19 mouse cellular contexts compared by ENCODE assay signal in the genomic region with DNA sequence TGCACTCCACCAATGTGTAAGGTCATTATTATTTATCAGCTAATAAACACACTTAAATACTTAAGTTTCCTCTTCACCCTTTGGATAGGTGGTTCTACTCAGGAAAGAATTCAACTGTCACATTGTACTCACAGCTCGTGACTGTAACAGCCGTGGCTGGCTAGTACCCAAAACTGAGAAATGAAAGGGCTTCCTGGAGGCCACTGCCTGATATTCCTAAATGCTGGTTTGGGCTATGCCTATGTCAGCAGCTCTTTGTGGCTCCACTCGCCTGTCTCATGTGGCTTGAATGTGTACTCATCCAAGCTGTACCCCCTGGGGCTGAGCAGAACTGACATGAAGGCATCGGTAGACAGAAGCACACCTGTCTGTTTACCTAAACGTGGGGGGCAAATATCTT. TPM values are rescaled to one million over a fixed set of nuclear protein-coding genes. Genes with fewer than 3 reads are reported as not detected.
"Had no signal": no experiment of that assay in that cellular context is flagged by ENCODE, and none has a peak within 500 bp of the region (broad histone marks: within the 10 kb centered on the region; RNA-seq: fewer than 3 reads in every experiment).

No protein-coding gene starts in this region.

- DNase-seq: kidney, adult 11 months; kidney, adult 9 months; kidney, postnatal 36 days; layer of hippocampus, adult 9-11 months; layer of hippocampus, postnatal 36 days; retina, postnatal 1 day; right cerebral cortex, postnatal 4 days; spleen, adult 18-20 months; thymus, adult 18-20 months; thymus, postnatal 14 days had no signal

- H3K9ac ChIP-seq: limb, embryonic 13.5 days; midbrain, embryonic 12.5 days; neural tube, embryonic 13.5 days had no signal

- H3K27me3 ChIP-seq: limb, embryonic 13.5 days; midbrain, embryonic 12.5 days; neural tube, embryonic 13.5 days had no signal

- ATAC-seq: midbrain, embryonic 16.5 days had no signal

- H3K4me1 ChIP-seq: midbrain, embryonic 12.5 days; neural tube, embryonic 13.5 days had no signal

- H3K4me2 ChIP-seq: limb, embryonic 13.5 days; liver, embryonic 11.5 days; midbrain, embryonic 12.5 days; neural tube, embryonic 13.5 days had no signal

- H3K4me3 ChIP-seq: limb, embryonic 13.5 days; midbrain, embryonic 12.5 days; neural tube, embryonic 13.5 days had no signal

- H3K27ac ChIP-seq: kidney, postnatal 0 days; limb, embryonic 13.5 days; midbrain, embryonic 12.5 days; neural tube, embryonic 13.5 days had no signal

- H3K9me3 ChIP-seq: limb, embryonic 13.5 days; midbrain, embryonic 12.5 days; neural tube, embryonic 13.5 days had no signal

RNA-seq across cellular contexts. Expression of a gene that starts 56.9 kb away (rescaled TPM):
- total RNA-seq: layer of hippocampus, adult 18-20 months; layer of hippocampus, postnatal 36 days; megakaryocyte-erythroid progenitor cell, adult 5-6 weeks had no signal
- polyA plus RNA-seq: kidney, postnatal 0 days; limb, embryonic 13.5 days; liver, embryonic 11.5 days; liver, embryonic 16.5 days; midbrain, embryonic 12.5 days; midbrain, embryonic 16.5 days; neural tube, embryonic 13.5 days had no signal
